Mouse (Mus musculus): Measurements from ENCODE around the gene Ttc34. TPM values are rescaled to one million over a fixed set of nuclear protein-coding genes. Genes with fewer than 3 reads are reported as not detected.

Gene Ttc34
- polyA plus RNA-seq, 1 experiment from 2014 or later = 0.75 TPM

DNA sequence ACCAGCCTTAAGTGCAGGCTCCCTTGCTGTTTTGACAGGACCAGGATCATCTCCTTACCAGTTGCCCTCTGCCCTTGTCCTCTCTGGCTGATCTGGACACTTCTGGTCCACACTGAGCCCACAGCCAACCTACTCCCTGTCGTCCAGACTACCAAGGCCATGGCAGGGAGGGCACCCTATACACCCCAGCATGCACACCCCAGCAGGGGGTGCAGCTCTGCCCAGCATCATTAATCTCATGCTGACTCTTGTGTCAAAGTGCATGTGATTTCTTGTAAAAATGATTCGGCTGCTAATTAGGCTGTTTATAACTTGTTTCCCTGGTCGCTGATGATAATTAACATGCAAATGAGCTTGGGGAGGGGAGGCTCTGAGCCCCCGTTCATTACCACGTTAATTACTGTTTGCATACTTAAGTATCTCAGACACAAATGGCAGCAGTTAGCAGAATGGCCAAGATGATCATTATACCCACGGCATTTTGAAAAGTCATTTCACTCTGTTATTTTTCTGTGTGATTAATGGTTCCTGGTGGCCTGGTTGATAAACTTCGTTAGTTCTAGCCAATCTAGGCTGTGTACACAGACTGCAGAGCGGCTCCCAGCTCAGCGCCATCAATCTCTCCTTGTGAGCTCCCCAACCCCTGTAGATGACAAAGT lies 5.2 kb upstream of the Ttc34 start:
- Histone ChIP-seq H3K9me3 (replicated peaks) (no peaks in the 10 kb centered on the region), H3K4me1 (0 out of 2 replicates have a peak, but pooled peaks cover 7% of the 10 kb centered on the region), H3K9ac (no peak overlapping the region), H3K27me3 (peaks cover 4% of the 10 kb centered on the region; the same call in 1 of the 2 replicates), H3K4me3 (replicated peaks) (no peak overlapping the region), H3K36me3 (no peaks in the 10 kb centered on the region), H3K4me2 (replicated peaks) (no peak overlapping the region), H3K27ac (replicated peaks) (no peak overlapping the region)
- no peak for ATAC-seq (ENCODE audit: insufficient number of reproducible peaks, low FRiP score, low TSS enrichment, low read depth)
- 65% methylated on average over 9 of the region's 9 CpGs for WGBS

DNA sequence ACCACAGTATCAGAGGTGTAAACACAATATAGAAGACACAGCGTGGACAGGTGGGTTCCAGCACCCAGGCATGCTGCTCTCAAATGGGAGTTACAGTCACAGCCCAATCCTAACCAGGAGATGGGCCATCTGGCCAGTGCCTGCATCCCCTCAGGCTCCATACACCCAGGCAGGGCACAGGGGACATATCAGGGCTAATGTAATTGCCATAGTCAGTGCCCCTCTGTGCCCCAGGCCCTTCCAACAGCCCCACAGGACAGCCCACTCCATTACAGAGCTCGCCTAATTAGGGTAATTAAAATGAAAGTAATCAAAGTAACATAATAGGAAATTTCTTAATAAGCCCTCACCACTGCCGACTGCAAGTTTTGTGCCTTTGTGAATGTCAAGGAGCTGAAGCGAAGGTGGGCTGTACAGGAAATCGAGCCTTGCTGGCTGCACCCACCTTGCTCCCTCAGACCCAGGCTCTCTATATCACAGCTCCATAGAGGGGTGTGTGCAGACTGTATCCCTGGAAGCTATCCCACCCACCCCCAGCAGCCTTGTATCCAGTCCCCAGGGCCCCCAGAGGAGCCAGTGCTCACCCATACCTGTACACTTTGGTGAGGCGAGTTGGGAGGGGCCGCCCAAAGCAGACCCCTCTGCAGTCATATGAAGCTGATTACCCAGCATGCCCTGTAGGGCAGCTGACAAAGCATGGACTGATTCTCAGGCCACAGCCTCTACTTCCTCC lies 910 bp upstream of the Ttc34 start:
- no peak overlapping the region for H3K27ac ChIP-seq (replicated peaks)
- H3K4me2 ChIP-seq (replicated peaks) = no peak overlapping the region
- peak; percentile 63; the same call in 1 of the 2 replicates for ATAC-seq (ENCODE audit: insufficient number of reproducible peaks, low FRiP score, low TSS enrichment, low read depth)
- no peaks in the 10 kb centered on the region for H3K36me3 ChIP-seq
- H3K9me3 ChIP-seq (replicated peaks) = no peaks in the 10 kb centered on the region
- H3K9ac ChIP-seq = no peak overlapping the region
- WGBS = 58% methylated on average over 7 of the region's 7 CpGs
- no peaks in the 10 kb centered on the region for H3K4me1 ChIP-seq
- no peak overlapping the region for H3K4me3 ChIP-seq (replicated peaks)
- H3K27me3 ChIP-seq = peaks cover 4% of the 10 kb centered on the region; the same call in 1 of the 2 replicates

DNA sequence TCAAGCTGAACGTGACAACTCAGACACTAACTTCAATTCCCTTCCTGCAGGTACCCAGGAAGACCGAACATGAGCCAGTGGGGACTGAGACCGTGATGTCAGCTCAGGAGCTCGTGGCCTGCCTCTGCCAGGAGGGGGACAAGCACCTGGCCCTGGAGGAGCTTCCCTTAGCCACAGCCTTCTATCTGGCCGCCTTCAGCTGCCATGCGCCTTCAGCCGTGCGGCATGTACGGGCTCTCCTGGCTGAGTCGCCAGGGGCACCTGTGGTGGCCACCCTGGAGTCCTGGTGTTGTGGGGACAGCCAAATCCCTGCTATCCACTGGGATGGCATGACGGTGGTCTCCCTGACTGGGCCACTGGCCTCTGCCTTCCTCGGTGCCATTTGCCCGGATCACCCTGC lies 1.5 kb downstream of the Ttc34 start:
- no peaks in the 10 kb centered on the region for H3K27me3 ChIP-seq
- 81% methylated on average over 13 of the region's 13 CpGs for WGBS
- no peak for ATAC-seq (ENCODE audit: insufficient number of reproducible peaks, low FRiP score, low TSS enrichment, low read depth)

DNA sequence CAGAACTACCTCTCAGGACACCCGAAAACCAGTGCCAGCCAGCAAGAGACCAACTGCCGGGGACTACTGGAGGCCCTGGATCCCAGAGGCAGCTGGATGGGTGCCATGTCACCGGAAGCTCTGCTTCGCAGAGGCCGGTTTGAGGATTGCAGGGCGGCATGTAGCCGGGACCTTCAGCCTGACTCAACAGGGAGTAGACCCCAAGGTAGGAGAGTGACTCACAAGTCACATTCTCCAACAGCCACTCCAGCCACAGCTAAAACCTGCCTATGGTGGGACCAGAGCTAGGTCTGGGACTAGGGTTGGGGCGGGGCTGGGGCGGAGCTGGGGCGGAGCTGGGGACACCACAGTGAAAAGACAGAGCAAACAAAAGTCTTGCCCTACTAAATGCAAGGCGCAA lies 2.1 kb downstream of the Ttc34 start:
- no peaks in the 10 kb centered on the region for H3K9me3 ChIP-seq (replicated peaks)
- H3K27me3 ChIP-seq = no peaks in the 10 kb centered on the region
- H3K9ac ChIP-seq = no peak overlapping the region
- no peaks in the 10 kb centered on the region for H3K4me1 ChIP-seq
- WGBS = 47% methylated on average over 11 of the region's 11 CpGs
- no peak for ATAC-seq (ENCODE audit: insufficient number of reproducible peaks, low FRiP score, low TSS enrichment, low read depth)
- H3K27ac ChIP-seq (replicated peaks) = no peak overlapping the region
- H3K4me3 ChIP-seq (replicated peaks) = no peak overlapping the region
- H3K4me2 ChIP-seq (replicated peaks) = no peak overlapping the region
- no peaks in the 10 kb centered on the region for H3K36me3 ChIP-seq

More for the DNA sequence above, 1.5 kb downstream of the Ttc34 start:
- Histone ChIP-seq H3K9ac (no peak overlapping the region), H3K4me1 (no peaks in the 10 kb centered on the region), H3K4me2 (replicated peaks) (no peak overlapping the region), H3K27ac (replicated peaks) (no peak overlapping the region), H3K36me3 (no peaks in the 10 kb centered on the region), H3K4me3 (replicated peaks) (no peak overlapping the region), H3K9me3 (replicated peaks) (no peaks in the 10 kb centered on the region)

DNA sequence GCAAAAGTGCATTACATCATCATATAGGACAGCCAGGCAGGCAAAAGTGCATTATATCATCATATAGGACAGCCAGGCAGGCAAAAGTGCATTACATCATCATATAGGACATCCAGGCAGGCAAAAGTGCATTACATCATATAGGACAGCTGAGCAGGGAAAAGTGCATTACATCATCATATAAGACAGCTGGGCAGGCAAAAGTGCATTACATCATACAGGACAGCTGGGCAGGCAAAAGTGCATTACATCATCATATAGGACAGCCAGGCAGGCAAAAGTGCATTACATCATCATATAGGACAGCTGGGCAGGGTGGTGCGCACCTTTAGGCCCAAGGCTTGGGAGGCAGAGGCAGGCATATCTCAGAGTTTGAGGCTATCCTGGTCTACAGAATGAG lies 15.4 kb downstream of the Ttc34 start:
- Histone ChIP-seq H3K9ac (no peak overlapping the region), H3K9me3 (replicated peaks) (no peaks in the 10 kb centered on the region), H3K4me2 (replicated peaks) (no peak overlapping the region), H3K36me3 (no peaks in the 10 kb centered on the region), H3K4me3 (replicated peaks) (no peak overlapping the region), H3K27ac (replicated peaks) (no peak overlapping the region), H3K4me1 (peaks cover 14% of the 10 kb centered on the region; the same call in 1 of the 2 replicates), H3K27me3 (peaks cover 35% of the 10 kb centered on the region)
- ATAC-seq (ENCODE audit: insufficient number of reproducible peaks, low FRiP score, low TSS enrichment, low read depth) = no peak
- WGBS = 93% methylated on average over 1 of the region's 1 CpGs

DNA sequence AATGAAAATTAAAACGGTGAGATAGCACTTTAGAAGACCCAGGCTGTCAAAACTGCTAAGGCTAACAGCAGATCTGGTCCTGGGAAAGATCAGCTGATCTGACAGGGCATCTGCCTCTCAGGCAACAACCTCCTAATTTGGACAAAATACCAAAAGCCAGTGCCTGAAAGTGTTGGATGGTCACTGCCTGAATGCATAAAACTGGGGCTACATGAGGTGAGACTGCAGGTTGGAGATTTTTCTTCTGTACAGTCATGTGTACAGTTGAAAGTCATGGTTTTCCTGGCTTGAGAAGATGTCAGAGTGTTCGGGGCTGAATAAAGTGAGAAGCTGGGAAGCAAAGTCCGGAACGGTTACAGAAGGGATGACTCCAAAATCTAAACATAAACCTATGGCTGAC lies 16.6 kb downstream of the Ttc34 start:
- no peak overlapping the region for H3K4me3 ChIP-seq (replicated peaks)
- no peaks in the 10 kb centered on the region for H3K36me3 ChIP-seq
- H3K4me2 ChIP-seq (replicated peaks) = no peak overlapping the region
- peaks cover 35% of the 10 kb centered on the region for H3K27me3 ChIP-seq
- ATAC-seq (ENCODE audit: insufficient number of reproducible peaks, low FRiP score, low TSS enrichment, low read depth) = no peak
- H3K4me1 ChIP-seq = peaks cover 14% of the 10 kb centered on the region; the same call in 1 of the 2 replicates
- no peak overlapping the region for H3K27ac ChIP-seq (replicated peaks)
- H3K9ac ChIP-seq = no peak overlapping the region
- 75% methylated on average over 4 of the region's 4 CpGs for WGBS
- no peaks in the 10 kb centered on the region for H3K9me3 ChIP-seq (replicated peaks)

DNA sequence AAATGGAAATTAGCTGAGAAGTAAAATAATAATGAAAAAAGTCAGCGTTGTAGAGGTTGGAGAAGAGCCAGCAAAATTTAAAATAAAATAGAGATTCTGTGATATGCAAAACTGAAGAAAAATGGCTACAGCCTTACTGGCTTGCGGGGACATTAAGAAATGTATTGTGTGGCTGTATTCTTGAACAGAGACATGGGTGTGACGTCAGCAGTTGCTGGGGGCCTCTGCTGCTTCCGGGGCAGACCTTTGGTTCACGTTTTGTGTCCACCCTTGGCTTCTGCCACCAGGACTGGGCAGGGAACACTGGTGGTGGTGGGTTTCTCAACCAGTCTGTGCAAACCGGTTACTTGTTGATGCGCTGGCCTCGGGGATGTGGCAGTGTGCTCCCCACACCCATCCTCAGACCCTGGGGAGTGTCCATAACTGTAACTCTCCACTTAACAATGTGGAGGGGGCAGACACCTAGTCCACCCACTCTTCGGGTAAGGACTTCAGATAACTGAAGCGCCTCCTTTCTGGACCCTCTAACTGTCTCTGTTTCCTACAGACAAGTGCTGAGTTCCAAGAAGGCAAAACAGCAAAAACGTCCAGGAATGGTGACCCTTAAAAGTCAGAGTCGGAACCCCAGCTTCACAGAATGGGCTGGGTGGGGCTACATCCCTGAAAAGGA lies 17.6 kb downstream of the Ttc34 start:
- Histone ChIP-seq H3K27ac (replicated peaks) (no peak overlapping the region), H3K36me3 (no peaks in the 10 kb centered on the region), H3K9me3 (replicated peaks) (no peaks in the 10 kb centered on the region), H3K4me2 (replicated peaks) (no peak overlapping the region), H3K4me3 (replicated peaks) (no peak overlapping the region), H3K9ac (no peak overlapping the region), H3K27me3 (peaks cover 35% of the 10 kb centered on the region), H3K4me1 (peaks cover 14% of the 10 kb centered on the region; the same call in 1 of the 2 replicates)
- 50% methylated on average over 12 of the region's 12 CpGs for WGBS
- ATAC-seq (ENCODE audit: insufficient number of reproducible peaks, low FRiP score, low TSS enrichment, low read depth) = no peak

DNA sequence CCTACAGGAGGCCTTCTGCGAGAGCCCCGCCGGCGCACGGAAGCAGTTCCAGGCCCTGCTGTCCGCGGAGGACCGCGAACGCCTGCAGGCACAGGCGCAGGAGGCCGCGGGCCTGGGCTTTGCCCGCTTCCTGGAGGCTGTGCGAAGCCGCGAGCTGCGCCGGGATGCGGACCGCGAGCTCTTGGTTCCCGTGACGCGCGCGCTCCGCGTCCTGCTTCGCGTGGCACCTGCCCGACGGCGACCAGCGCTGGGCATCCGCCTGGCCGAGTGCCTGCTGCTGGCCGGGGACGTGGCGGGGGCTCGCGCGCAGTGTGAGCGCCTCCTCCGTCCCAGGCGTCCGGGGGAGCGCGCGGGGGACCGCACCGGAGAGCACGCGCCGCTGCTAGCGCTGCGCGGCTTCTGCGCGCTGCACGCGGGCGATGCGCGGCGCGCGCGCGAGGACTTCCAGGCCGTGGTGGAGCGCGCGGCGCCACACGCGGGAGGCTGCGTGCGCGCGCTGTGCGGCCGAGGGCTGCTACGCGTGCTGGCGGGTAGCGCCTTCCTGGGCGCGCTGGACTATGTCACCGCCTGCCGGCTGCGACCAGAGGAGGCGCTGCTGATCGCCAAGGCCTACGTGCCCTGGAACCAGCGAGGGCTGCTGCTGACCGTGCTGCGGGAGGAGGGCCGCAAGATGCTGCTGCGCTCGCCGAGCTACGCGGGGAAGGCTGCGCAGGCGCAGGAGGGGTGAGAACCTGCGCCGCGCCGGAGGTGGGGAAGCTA lies 18.6 kb downstream of the Ttc34 start:
- Histone ChIP-seq H3K4me3 (replicated peaks) (peak overlapping the region; percentile 52), H3K36me3 (no peaks in the 10 kb centered on the region), H3K27ac (replicated peaks) (no peak overlapping the region), H3K27me3 (peaks cover 35% of the 10 kb centered on the region), H3K9ac (peak overlapping the region; percentile 2; the same call in 1 of the 2 replicates), H3K4me1 (peaks cover 14% of the 10 kb centered on the region; the same call in 1 of the 2 replicates), H3K9me3 (replicated peaks) (no peaks in the 10 kb centered on the region), H3K4me2 (replicated peaks) (peak overlapping the region; percentile 96)
- peak; percentile 89 for ATAC-seq (ENCODE audit: insufficient number of reproducible peaks, low FRiP score, low TSS enrichment, low read depth)
- under 1% methylated on average over 103 of the region's 110 CpGs for WGBS

DNA sequence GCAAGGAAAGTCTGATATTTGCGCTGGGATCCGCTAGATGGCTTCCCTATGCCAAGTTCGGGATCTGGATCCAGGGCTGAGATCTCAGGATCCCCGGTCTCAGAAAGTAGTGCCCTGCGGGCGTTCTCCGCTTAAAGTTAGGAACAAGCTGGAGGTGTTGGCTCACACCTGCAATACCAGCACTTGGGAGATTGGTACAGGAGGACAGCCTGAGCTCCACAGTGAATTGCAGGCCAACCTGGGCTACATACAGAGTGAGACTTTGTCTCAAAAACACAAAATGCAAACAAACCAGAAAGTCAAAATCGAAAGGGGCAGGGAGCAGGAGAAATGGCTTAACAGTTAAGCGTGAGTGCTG lies 19.2 kb downstream of the Ttc34 start:
- 15% methylated on average over 9 of the region's 9 CpGs for WGBS
- no peak for ATAC-seq (ENCODE audit: insufficient number of reproducible peaks, low FRiP score, low TSS enrichment, low read depth)
- Histone ChIP-seq H3K27me3 (peaks cover 35% of the 10 kb centered on the region), H3K36me3 (no peaks in the 10 kb centered on the region), H3K4me2 (replicated peaks) (peak overlapping the region; percentile 96), H3K4me3 (replicated peaks) (peak overlapping the region; percentile 52), H3K4me1 (peaks cover 14% of the 10 kb centered on the region; the same call in 1 of the 2 replicates), H3K9ac (0 out of 2 replicates have a peak overlapping the region, but pooled peaks have one; percentile 2), H3K27ac (replicated peaks) (no peak overlapping the region), H3K9me3 (replicated peaks) (no peaks in the 10 kb centered on the region)

DNA sequence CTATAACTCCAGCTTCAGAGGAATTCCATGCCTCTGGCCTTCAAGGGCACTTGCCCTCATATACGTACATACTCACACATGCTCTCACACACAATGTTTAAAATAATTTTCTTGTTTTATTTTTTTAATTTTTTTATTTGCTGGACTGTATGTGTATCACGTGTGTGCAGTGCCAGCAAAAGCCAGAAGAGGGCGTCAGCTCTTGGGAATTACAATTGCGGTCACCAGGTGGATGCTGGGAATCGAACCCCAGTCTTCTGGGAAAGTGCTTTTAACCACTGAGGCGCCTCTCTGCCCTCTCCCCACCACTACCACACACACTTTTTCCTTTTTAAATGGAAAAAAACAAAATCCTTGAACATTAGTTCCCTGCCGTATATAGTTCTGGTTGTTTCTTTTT lies 19.6 kb downstream of the Ttc34 start:
- peak overlapping the region; percentile 96 for H3K4me2 ChIP-seq (replicated peaks)
- no peaks in the 10 kb centered on the region for H3K9me3 ChIP-seq (replicated peaks)
- H3K27me3 ChIP-seq = peaks cover 35% of the 10 kb centered on the region
- peaks cover 14% of the 10 kb centered on the region; the same call in 1 of the 2 replicates for H3K4me1 ChIP-seq
- H3K36me3 ChIP-seq = no peaks in the 10 kb centered on the region
- H3K9ac ChIP-seq = no peak overlapping the region
- ATAC-seq (ENCODE audit: insufficient number of reproducible peaks, low FRiP score, low TSS enrichment, low read depth) = no peak
- H3K27ac ChIP-seq (replicated peaks) = no peak overlapping the region
- peak overlapping the region; percentile 52; the same call in 1 of the 2 replicates for H3K4me3 ChIP-seq (replicated peaks)
- WGBS = 84% methylated on average over 7 of the region's 7 CpGs
